Mouse (Mus musculus) granulocyte monocyte progenitor cell, adult 5-6 weeks (primary cell): ENCODE measurements around the gene Disp1. TPM values are rescaled to one million over a fixed set of nuclear protein-coding genes. Genes with fewer than 3 reads are reported as not detected.

ENCODE experiments used
- ATAC-seq: replicated peaks from 2 replicates; pipeline ENCODE4 v1.8.0; 2016; ENCODE audit warnings: mild to moderate bottlenecking, moderate TSS enrichment, inconsistent platforms; ENCODE audit not compliant: poor library complexity, severe bottlenecking
- total RNA-seq, 2 experiments: library from RNA; stranded (forward) in 1 of 2; stranded (reverse) in 1 of 2; fragments of 200-712, 200-1000 nt in 1 of 2; fragments of >200 nt in 1 of 2; fragmentation: Nextera tagmentation in 1 of 2; gene quantifications; 2 replicates each; pipeline ENCODE4 v1.2.3; 2014 to 2017

The Disp1 gene
- total RNA-seq, 2 experiments from 2014 or later: 4.1 to 9.9 TPM

DNA sequence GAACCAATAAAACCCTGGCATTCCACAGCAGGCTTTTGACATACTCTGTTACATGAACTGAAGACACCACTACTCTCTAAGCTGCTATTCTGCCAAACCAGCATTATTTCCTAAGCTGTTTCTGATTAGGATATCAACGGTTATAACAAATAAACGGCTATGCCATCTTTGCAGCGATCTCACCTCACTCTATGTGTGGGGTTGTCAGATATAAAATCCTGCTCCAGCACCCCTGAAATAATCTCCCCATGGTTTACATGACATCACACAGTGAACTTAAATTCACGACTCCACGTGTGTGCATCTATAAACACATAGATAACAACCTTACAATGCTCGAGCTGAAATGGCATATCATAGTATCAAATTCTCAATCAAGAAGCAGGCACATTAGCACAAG lies 13.7 kb downstream of the Disp1 start:
- ATAC-seq: no peak

- no peak for ATAC-seq
Observed at GRCm38 (mm10) chr1:183207141-183207540, 14.2 kb downstream of the Disp1 start.

GRCm38 (mm10) chr1:183200926-183201325 lies 20.4 kb downstream of the Disp1 start:
- no peak for ATAC-seq

DNA sequence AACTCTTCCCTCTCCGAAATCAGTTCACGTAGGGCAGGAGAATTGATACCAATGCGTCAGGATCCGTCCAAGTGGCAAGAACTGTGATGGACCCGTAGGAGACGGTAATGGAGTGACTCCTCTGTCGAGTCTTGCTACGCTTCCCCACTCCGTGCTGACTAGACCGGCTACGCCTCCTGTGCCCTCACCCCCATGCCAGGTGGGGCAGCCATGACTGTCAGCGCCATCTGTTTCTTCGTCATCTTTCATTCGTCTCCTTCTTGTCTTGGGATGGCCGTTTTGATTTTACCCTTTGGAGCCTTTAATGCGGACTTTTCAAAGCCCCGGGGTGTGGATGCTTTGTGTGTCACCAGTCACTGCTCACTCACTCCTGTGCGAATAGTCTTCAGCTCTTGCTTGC lies 26.6 kb downstream of the Disp1 start:
- no peak for ATAC-seq

DNA sequence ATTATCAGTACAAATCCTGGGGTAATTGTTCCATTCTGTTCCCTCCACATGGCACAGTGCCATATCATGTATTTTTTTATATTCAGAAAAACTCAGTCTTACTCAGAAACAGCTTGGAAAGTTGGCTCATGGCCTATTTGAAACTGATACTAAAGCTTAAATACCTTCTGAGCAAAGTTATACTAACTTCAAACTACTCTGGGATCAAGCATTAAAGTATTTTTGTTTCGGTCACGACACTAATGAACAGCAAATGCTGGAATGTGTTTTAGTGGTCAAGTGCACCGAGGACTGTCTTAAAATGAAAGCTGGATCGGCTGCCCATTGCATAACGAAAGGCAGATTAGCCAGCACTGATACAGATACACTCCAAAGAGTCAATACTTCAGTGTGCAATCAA lies 27.2 kb downstream of the Disp1 start:
- no peak for ATAC-seq

DNA sequence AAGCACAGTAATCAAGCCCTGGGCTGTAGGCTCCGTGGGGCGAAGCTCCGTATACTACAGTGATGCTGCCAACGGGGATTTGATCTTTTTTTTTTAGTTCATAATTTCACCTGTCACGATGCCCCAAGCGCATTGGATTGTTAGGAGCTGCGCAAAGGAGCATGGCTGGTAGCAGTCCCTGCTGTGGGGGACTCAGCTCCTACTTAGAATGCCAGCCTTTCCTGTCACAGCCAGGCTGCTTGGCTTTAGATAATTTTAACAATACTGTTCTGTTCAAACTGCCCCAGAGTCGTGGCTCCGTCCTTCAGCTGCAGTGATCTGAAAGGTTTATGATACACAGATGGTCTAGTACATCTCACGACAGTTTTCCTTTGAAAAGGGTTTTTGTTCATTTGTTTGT lies 29.9 kb downstream of the Disp1 start:
- ATAC-seq: no peak

DNA sequence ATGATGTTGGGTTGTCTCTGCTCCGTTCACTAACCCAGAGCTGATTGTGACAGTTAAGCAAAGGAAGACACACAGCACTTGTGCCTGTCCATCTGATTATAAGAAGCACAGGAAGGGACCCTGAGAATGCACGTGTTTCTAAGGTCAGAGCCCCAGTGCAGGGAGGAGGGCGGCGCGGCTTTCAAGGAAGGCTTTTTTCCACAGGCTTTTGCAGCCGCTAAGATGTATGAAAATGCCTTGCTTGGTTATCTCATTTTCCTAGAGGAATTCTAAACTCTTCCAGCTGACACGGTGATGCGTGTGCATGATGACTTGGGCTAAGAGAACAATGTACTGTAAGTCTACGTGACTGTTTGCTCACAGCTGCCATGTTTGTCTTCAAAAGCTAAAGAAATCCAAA lies 30.9 kb downstream of the Disp1 start:
- no peak for ATAC-seq

GRCm38 (mm10) chr1:183189014-183189662 lies 32.2 kb downstream of the Disp1 start:
- no peak for ATAC-seq

DNA sequence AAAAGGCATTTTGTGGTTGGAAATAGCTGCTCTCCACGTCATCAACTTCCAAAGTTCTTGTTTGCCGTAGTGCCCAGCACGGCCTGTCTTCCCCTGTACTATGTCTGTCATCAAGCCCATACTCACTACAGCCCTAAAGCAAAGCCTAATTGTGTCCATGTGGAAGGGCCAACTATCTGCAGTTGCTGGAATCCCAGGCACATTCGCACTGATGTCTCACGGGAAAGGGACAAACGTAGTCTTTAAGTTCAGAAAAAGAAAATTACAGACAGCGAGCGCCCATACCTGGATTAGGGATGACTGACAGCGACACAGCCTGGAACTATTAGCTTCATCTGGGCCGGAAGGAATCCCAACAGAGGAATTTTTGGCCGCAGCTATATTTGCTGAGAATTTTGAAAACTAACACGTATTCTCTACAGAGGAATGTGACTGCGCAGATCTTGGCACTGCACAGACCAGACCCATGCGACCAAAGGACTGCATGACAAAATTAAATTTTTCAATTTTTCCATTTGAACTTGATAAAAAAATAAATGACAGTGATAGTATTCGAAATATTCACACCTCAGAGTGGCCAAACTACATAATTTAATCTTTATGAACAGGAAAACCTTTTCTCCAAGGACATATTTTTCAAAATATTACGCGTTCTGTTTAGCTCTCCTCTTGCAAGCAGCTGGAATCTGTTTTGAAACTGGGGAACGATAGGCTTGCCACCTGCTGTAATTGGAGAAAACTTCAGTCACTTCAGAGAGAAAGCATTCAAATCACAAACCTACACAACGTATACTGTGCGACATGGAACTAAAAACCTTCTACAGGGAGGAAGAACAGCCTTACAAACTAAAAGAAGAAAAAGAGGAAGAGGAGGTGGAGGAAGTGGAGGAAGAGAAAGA lies 33.0 kb downstream of the Disp1 start:
- no peak for ATAC-seq

DNA sequence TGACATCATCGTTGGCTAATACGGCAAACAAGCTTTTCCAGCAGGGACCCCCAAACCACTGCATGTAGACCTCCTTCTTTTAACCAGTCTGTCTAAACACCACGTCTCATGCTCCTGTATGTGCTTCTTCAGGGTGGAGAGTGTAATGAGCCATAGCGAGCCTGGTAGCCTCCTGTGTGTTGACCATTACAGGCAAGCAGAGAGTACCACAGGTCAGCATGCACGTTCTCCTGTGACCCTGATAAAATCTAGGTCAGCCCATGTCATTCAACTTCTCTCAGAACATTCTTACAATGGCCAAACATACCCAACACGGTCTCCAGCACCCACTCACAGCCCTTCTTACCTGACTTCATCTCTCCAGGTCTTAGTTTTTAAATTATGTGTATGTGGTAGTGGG lies 35.8 kb downstream of the Disp1 start:
- ATAC-seq: no peak

DNA sequence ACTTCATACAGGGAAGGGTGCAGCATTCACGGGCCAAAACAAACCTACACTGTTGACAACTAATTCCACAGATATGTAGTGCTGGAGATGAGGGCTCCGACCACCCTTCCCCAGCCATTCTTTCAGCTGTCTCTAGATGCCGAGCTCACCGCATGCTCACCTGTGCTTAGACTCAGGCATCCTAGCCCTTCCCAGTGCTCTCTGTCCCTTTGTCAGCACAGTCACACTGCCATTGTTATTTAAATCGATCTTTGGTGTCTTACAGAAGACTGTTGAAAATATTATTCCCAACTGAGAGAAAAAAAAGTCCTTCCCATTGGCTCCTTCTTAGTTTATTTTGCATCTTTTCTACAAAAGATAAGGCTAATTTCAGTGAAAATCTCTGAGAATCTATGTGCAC lies 36.6 kb downstream of the Disp1 start:
- ATAC-seq: no peak

DNA sequence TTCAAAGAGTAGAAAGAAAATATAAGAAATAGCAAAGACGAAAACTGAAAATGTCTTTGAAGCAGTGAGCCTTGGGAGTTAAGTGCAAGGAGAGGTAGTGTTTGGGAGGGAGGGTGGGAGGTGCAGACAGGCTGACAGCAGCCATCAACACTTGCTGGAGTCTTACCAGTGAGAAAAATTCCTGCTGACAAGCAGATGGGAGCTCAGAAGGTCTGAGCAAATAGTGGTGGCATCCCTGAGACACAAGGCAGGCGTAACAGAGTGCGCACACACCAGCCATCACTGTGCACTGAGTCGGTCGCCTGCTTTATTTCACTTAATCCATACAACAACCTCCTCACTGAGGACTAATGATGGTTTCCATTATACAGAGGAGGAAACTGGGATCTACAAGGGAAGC lies 37.8 kb downstream of the Disp1 start:
- no peak for ATAC-seq

DNA sequence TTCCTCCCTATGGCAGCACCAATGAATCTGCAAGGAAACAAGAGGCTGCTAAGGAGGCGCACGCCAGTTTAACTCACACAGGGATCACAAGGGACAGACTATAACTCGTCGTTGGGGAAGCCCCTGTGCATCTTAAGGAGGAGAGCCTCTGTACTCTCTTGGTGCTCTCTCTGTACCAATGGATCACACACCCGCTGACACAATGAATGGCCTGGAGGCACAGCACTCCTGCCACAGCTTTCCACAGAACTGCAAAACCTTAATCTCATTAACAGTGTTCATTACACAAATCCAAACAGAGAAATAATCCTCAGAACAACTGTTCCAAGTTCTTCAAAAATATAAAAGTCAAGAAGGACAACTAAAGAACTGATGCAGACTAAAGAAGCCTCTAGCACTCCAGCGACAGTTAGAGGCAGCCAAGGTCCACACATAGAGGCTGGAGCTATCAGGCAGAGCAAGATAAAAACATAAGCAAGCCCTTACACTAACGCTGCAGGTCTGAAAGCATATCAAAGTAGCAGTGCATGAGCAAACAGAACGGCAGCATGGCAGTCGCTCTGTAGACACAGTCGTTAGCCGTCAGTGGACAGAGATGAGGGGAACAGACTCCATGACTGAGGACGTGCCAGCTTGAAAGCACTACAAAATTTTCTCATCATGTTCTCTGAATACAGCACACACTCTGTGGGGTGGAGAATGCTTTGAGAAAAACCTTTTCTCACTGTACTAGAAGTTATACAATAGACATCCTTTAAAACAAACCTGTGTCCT lies 38.5 kb downstream of the Disp1 start:
- ATAC-seq: no peak

DNA sequence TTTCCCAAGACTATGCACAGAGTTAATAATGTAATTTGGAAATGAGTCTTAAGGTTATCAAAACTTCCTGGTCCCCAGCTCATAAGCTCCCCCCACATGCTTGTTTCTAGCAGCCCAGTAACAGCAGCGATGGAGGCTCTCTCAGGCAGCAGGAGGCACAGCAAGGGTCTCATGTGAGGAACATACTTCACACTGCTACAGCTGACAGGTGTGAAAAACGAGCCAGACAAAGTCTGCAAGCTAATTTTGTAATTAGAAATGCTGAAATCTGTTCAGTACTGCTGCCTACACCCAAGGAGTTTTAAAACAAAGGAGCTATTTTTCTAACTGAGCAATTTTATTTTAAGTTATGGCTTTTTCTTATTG lies 40.3 kb downstream of the Disp1 start:
- ATAC-seq: no peak

- no peak for ATAC-seq
Observed at GRCm38 (mm10) chr1:183180301-183181029, 40.9 kb downstream of the Disp1 start.

GRCm38 (mm10) chr1:183179316-183179715 lies 42.0 kb downstream of the Disp1 start:
- ATAC-seq: no peak

DNA sequence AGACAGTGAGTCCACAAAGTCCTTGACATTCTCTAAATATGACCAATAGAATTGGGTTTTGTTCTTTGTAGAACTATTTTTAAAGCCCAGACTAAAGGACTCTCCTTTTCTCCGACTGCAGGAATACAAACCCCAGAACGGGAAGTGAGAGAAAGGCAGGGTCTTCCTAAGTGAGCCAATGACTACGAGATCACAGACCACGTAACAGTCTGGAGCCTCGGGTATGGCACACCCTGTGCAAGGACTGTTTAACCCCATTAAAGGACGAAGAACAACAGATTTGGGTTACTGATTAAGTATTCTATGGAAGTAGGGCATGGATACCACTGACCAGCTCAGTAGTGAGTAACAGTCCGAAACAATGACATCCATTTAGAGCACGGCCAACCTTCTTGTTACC lies 46.1 kb downstream of the Disp1 start:
- ATAC-seq: peak; percentile 86

DNA sequence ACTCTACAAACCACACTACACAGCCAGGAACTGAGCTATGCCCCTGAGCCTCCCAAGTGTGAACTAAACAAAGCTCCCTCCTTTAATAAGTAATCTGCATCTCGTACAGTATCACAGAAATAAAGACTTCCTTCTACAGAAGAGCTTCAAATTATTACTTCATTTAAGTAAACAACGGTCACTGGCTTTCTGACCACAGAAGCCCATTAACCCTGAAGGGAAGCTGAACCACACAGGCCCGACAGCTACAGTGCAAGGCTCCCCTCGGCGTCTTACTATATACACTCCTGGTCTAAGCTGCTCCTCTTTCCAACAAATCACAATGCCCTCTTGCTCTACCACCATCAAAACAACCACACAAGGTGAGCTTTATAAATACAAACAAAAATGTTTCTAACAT lies 50.2 kb downstream of the Disp1 start:
- peak; percentile 50 for ATAC-seq

DNA sequence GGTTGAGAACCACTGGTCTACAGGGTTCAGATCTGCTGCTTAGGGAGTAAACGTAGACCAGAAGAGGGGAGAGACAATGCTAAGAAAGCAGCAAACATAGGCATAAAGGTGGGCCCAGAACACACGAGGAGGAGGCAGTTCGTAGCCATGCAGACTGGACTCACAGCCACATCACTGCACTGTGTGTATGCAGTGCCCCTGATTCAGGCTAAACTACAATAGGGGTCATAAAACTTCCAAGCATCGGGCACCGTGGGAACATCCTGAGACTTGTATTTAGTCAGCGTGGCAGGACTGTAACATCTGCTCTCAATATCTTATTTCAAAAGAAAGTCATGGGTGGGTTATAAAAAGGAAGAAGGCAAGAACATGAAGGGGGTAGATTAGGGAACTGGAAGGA lies 52.9 kb downstream of the Disp1 start:
- no peak for ATAC-seq

- peak; percentile 69 for ATAC-seq
Observed at GRCm38 (mm10) chr1:183167776-183168175, 53.5 kb downstream of the Disp1 start.

DNA sequence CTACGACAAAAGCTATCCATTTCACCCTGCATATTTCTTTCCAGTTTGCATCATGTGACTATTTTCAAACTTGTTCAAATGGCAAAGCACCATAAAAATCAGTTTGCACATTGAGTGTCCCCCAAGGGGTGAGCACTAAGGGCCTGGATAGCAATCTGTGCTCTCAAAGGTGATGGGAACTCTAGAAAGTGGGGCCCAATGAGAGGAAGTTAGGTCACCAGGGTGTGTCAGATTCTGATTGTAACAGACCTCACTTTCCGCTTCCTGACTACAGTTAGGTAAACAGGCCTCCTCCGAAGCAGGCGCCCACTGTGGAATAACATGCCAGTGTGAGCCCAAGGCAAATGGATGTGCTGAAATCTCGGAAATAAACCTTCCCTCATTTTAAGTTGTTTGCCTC lies 54.6 kb downstream of the Disp1 start:
- no peak for ATAC-seq
